Mouse (Mus musculus) kidney, embryonic 15.5 days (tissue): ENCODE results near the gene Mvb12a. TPM values are rescaled to one million over a fixed set of nuclear protein-coding genes. Genes with fewer than 3 reads are reported as not detected.

Experiments used
- ATAC-seq: fragments of 200-750 bp; cut with Nextera tagmentation; replicated peaks from 2 replicates; pipeline ENCODE4 v1.8.0; 2017; ENCODE audit warnings: moderate TSS enrichment; ENCODE audit not compliant: low FRiP score
- H3K27ac ChIP-seq: fragments of 300-500 bp; sonication (generic); 2 replicates; pipeline ENCODE4 v1.5.1; 2015; ENCODE audit warnings: mild to moderate bottlenecking, inconsistent platforms
- H3K27me3 ChIP-seq: fragments of 300-500 bp; sonication (generic); 2 replicates; pipeline ENCODE4 v1.6.1; 2015; ENCODE audit warnings: inconsistent platforms
- H3K36me3 ChIP-seq: fragments of 300-500 bp; sonication (generic); 2 replicates; pipeline ENCODE4 v1.6.1; 2015; ENCODE audit warnings: inconsistent platforms
- H3K4me1 ChIP-seq: fragments of 300-500 bp; sonication (generic); 2 replicates; pipeline ENCODE4 v1.6.1; 2015; ENCODE audit warnings: inconsistent platforms
- H3K4me2 ChIP-seq: fragments of 300-500 bp; sonication (generic); 2 replicates; pipeline ENCODE4 v1.6.1; 2015; ENCODE audit warnings: moderate library complexity, mild to moderate bottlenecking, inconsistent platforms
- H3K4me3 ChIP-seq: fragments of 300-500 bp; sonication (generic); replicated peaks from 2 replicates; pipeline ENCODE4 v1.5.1; 2015; ENCODE audit warnings: mild to moderate bottlenecking, inconsistent platforms
- H3K9ac ChIP-seq: fragments of 300-500 bp; sonication (generic); 2 replicates; pipeline ENCODE4 v1.6.1; 2015; ENCODE audit warnings: mild to moderate bottlenecking, inconsistent platforms
- H3K9me3 ChIP-seq: fragments of 300-500 bp; sonication (generic); replicated peaks from 2 replicates; pipeline ENCODE4 v1.6.1; 2016; ENCODE audit warnings: inconsistent platforms
- WGBS: fragments of 180-500 bp; shearing (Covaris S2); methylation state at CpG from one replicate; pipeline ENCODE4 v1.1.7; 2015; ENCODE audit warnings: mixed read lengths; 5-methylcytosine and 5-hydroxymethylcytosine counted together
- polyA plus RNA-seq: library from polyadenylated mRNA; unstranded; fragments of >200 nt; fragmentation: Nextera tagmentation; extraction: Ambion mirVana; gene quantifications from 2 replicates; pipeline ENCODE4 v1.2.1, GENCODE M21; 2015

The Mvb12a gene
- polyA plus RNA-seq, 1 experiment from 2014 or later: 99.8 TPM

GRCm38 (mm10) chr8:71554644-71555043 is 11.9 kb downstream of the Mvb12a start:
- 85% methylated on average over 2 of the region's 2 CpGs for WGBS
- ATAC-seq: no peak
- no peak overlapping the region; the same call in 1 of the 2 replicates for H3K27ac ChIP-seq

DNA sequence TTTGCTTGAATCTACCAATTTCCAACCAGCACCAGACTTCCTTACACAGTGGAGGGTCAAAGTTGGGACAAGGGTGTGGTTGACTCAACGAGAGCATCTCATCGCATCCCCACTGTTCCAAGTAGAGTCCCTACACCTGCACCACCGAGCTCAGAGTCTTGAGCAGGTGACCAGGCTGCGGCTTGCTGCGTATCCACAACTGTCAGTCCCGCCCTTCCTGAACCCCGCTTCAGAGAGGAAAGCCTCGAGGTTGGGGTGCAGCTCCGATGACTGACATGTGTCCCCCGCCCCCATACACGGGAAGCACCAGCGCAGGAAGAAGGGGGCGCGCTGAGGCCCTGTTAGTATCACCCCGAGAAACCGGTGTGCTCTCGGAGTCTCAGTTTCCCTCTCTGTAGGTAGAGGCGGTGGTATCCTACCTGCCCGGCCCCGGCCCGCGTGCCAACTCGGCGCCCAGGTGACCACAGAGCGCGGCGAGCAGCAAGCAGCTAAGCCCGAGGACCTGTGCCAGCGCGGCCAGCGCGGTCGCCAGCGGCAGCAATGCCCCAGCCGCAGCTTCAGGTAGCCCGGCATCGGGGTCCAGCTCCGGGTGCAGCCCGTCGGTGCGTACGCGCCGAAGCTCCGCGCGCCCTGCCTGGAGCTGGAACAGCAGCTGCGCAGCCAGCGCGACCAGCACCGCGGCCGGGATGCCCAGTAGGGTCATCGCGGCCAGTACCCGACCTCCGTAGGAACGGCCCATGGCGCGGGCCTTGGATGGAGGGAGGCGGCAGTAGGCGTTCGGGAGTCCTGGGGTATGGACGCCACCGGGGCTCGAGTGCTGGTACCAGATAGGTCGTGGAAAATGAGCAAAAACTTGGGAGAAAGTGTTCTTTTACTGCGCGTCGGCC is 15.6 kb downstream of the Mvb12a start, which contains the start of gene Tmem221:
Gene Tmem221, minus strand, starts transcription at position 801 of the 887 bp plus-strand sequence.
- 3% methylated on average over 70 of the region's 70 CpGs for WGBS
- Histone ChIP-seq H3K27ac (no peak within 1 kb of the TSS), H3K4me1 (peaks cover 37% of the 10 kb centered on the region), H3K9ac (peak within 1 kb of the TSS; percentile 50), H3K4me3 (peak within 1 kb of the TSS; percentile 54), H3K4me2 (peak within 1 kb of the TSS; percentile 88), H3K27me3 (peaks cover 70% of the 10 kb centered on the region), H3K36me3 (no peaks in the 10 kb centered on the region), H3K9me3 (no peaks in the 10 kb centered on the region)
- ATAC-seq: peak; percentile 27

More at GRCm38 (mm10) chr8:71554644-71555043, 11.9 kb downstream of the Mvb12a start:
- Histone ChIP-seq H3K36me3 (no peaks in the 10 kb centered on the region), H3K27me3 (peaks cover 36% of the 10 kb centered on the region), H3K9ac (no peak overlapping the region), H3K4me3 (no peak overlapping the region), H3K9me3 (no peaks in the 10 kb centered on the region), H3K4me2 (no peak overlapping the region), H3K4me1 (peaks cover 43% of the 10 kb centered on the region)

DNA sequence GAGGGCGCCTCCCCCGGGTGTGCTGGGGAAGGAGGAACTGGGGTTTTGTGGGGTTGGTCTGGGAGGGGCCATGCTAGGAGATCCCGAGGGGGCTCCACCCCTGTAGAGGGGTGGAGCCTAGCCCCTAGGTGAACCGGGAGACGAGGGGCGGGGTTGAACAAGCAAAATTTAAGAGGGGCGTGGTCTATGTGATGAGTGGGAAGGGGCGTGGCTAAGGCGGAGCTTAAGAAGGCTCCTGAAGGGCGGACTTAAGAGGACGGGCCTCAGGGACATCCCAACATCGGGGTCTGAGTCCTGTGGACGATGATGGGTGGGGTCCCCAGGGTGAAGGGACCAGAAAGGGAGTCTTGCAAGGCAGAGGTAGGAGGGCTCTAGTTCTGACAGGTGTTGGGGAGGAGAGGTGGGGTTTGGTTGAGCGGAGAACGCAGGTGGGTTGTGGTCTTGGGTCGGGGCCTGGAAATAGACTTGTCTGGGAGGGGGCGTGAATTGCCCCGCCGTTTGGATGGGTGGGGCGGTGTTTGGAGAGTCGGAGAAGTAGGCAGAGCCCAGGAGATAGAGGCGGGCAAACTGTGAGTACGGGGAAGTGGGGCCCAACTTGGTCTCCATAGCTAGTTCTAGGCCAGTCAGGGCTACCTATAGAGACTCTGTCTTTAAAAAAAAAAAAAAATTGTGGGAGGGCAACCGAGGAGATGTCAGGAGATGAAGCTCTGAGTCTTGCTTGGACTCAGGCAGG is 16.4 kb downstream of the Mvb12a start:
- Histone ChIP-seq H3K9me3 (peaks cover 1% of the 10 kb centered on the region; the same call in 1 of the 2 replicates), H3K36me3 (no peaks in the 10 kb centered on the region), H3K4me3 (peak overlapping the region; percentile 54), H3K9ac (peak overlapping the region; percentile 50), H3K4me1 (peaks cover 32% of the 10 kb centered on the region), H3K4me2 (peak overlapping the region; percentile 88), H3K27me3 (peaks cover 71% of the 10 kb centered on the region), H3K27ac (no peak overlapping the region)
- 1% methylated on average over 24 of the region's 24 CpGs for WGBS
- ATAC-seq: peak; percentile 77

- H3K27me3 ChIP-seq: peaks cover 71% of the 10 kb centered on the region
These were observed 17.3 kb downstream of the Mvb12a start for GRCm38 (mm10) chr8:71560071-71560470.

GRCm38 (mm10) chr8:71560765-71561164 is 18.0 kb downstream of the Mvb12a start:
- Histone ChIP-seq H3K27me3 (peaks cover 71% of the 10 kb centered on the region), H3K4me3 (no peak overlapping the region), H3K27ac (no peak overlapping the region), H3K9ac (no peak overlapping the region), H3K4me1 (peaks cover 25% of the 10 kb centered on the region), H3K36me3 (no peaks in the 10 kb centered on the region), H3K4me2 (no peak overlapping the region), H3K9me3 (peaks cover 5% of the 10 kb centered on the region)
- 84% methylated on average over 5 of the region's 5 CpGs for WGBS
- no peak for ATAC-seq

More at GRCm38 (mm10) chr8:71560071-71560470, 17.3 kb downstream of the Mvb12a start:
- H3K9me3 ChIP-seq: peaks cover 5% of the 10 kb centered on the region
- 73% methylated on average over 3 of the region's 3 CpGs for WGBS
- H3K9ac ChIP-seq: no peak overlapping the region
- no peaks in the 10 kb centered on the region for H3K36me3 ChIP-seq
- ATAC-seq: no peak
- H3K4me3 ChIP-seq: no peak overlapping the region
- H3K4me1 ChIP-seq: peaks cover 25% of the 10 kb centered on the region
- no peak overlapping the region for H3K27ac ChIP-seq
- no peak overlapping the region for H3K4me2 ChIP-seq

- no peak for ATAC-seq
These were observed 18.7 kb downstream of the Mvb12a start for GRCm38 (mm10) chr8:71561401-71561800.

GRCm38 (mm10) chr8:71562751-71563150 is 20.0 kb downstream of the Mvb12a start:
- no peak overlapping the region for H3K9ac ChIP-seq
- no peaks in the 10 kb centered on the region for H3K36me3 ChIP-seq
- H3K27ac ChIP-seq: no peak overlapping the region
- 1% methylated on average over 33 of the region's 33 CpGs for WGBS
- peak overlapping the region; percentile 18 for H3K4me3 ChIP-seq
- H3K4me1 ChIP-seq: peaks cover 27% of the 10 kb centered on the region
- peak overlapping the region; percentile 52 for H3K4me2 ChIP-seq
- 0 out of 2 replicates have a peak, but pooled peaks have one; percentile 23 for ATAC-seq
- H3K27me3 ChIP-seq: peaks cover 54% of the 10 kb centered on the region
- H3K9me3 ChIP-seq: peaks cover 5% of the 10 kb centered on the region

More at GRCm38 (mm10) chr8:71561401-71561800, 18.7 kb downstream of the Mvb12a start:
- no peaks in the 10 kb centered on the region for H3K36me3 ChIP-seq
- 3% methylated on average over 15 of the region's 15 CpGs for WGBS
- peaks cover 5% of the 10 kb centered on the region for H3K9me3 ChIP-seq
- no peak overlapping the region for H3K27ac ChIP-seq
- H3K9ac ChIP-seq: no peak overlapping the region
- H3K4me3 ChIP-seq: no peak overlapping the region
- peaks cover 25% of the 10 kb centered on the region for H3K4me1 ChIP-seq
- H3K27me3 ChIP-seq: peaks cover 67% of the 10 kb centered on the region
- no peak overlapping the region for H3K4me2 ChIP-seq

- no peak overlapping the region for H3K4me2 ChIP-seq
- 91% methylated on average over 4 of the region's 4 CpGs for WGBS
- ATAC-seq: no peak
- no peak overlapping the region for H3K4me3 ChIP-seq
- H3K27me3 ChIP-seq: peaks cover 42% of the 10 kb centered on the region
- no peak overlapping the region for H3K9ac ChIP-seq
- peaks cover 29% of the 10 kb centered on the region for H3K4me1 ChIP-seq
- no peaks in the 10 kb centered on the region for H3K36me3 ChIP-seq
- H3K9me3 ChIP-seq: peaks cover 5% of the 10 kb centered on the region
- no peak overlapping the region for H3K27ac ChIP-seq
These were observed 21.3 kb downstream of the Mvb12a start for GRCm38 (mm10) chr8:71563992-71564391.

GRCm38 (mm10) chr8:71566501-71566900 is 23.8 kb downstream of the Mvb12a start, which contains the start of gene Nxnl1:
TSS of gene Nxnl1 (minus strand) at chr8:71566601.
- H3K36me3 ChIP-seq: no peaks in the 10 kb centered on the region
- peak within 1 kb of the TSS; percentile 97; the same call in 1 of the 2 replicates for H3K27ac ChIP-seq
- H3K9me3 ChIP-seq: peaks cover 5% of the 10 kb centered on the region
- H3K9ac ChIP-seq: no peak within 1 kb of the TSS
- ATAC-seq: no peak
- no peak within 1 kb of the TSS for H3K4me3 ChIP-seq
- no peak within 1 kb of the TSS for H3K4me2 ChIP-seq
- H3K27me3 ChIP-seq: peaks cover 19% of the 10 kb centered on the region
- WGBS: 77% methylated on average over 3 of the region's 3 CpGs
- peaks cover 37% of the 10 kb centered on the region for H3K4me1 ChIP-seq

- H3K27me3 ChIP-seq: peaks cover 8% of the 10 kb centered on the region
- no peak overlapping the region for H3K9ac ChIP-seq
- no peak for ATAC-seq
- peak overlapping the region; percentile 97 for H3K27ac ChIP-seq
- 69% methylated on average over 7 of the region's 7 CpGs for WGBS
- no peak overlapping the region for H3K4me3 ChIP-seq
- no peak overlapping the region for H3K4me2 ChIP-seq
- H3K36me3 ChIP-seq: no peaks in the 10 kb centered on the region
- H3K4me1 ChIP-seq: peaks cover 34% of the 10 kb centered on the region
- peaks cover 5% of the 10 kb centered on the region for H3K9me3 ChIP-seq
These were observed 24.9 kb downstream of the Mvb12a start for GRCm38 (mm10) chr8:71567587-71567986.

DNA sequence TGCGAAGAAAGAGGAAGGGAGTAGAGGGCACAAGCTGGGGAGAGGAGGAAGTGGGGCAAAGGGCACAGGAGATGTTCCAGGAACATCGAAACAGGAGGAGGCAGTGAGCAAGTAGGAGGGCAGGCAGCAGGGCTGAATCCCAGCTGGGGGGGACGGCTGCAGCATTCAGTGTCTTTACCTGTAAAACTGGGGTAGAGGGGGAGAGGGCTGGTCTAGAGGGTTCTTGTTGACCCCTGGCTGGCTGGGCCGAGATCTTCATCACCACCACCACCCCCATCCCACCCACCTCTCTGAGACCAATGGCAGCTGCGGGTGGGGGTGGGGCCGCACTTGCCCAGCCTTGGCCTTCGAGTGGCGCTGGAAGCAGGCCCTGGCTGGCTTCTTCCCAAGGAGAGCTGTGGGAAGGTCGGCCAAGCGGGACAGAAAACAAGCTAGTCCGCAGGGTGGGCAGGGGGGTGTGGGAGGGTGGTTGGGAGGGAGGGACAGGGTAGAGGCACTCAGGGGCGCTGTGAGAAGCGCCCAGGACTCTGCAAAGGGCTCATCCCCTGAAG is 25.7 kb downstream of the Mvb12a start, which contains the start of gene Slc27a1:
Gene Slc27a1, plus strand, starts transcription at position 496 of the 551 bp plus-strand sequence.
- 9% methylated on average over 13 of the region's 13 CpGs for WGBS
- peak within 1 kb of the TSS; percentile 92 for H3K4me2 ChIP-seq
- H3K9me3 ChIP-seq: peaks cover 5% of the 10 kb centered on the region
- peak; percentile 13; the same call in 1 of the 2 replicates for ATAC-seq
- peaks cover 34% of the 10 kb centered on the region for H3K4me1 ChIP-seq
- no peaks in the 10 kb centered on the region for H3K27me3 ChIP-seq
- H3K27ac ChIP-seq: peak within 1 kb of the TSS; percentile 97
- peak within 1 kb of the TSS; percentile 53 for H3K9ac ChIP-seq
- peak within 1 kb of the TSS; percentile 62 for H3K4me3 ChIP-seq
- no peaks in the 10 kb centered on the region for H3K36me3 ChIP-seq
